Mouse (Mus musculus) thymus, adult 2 months (tissue): ENCODE results near the gene Lias.

Experiments used
- CTCF ChIP-seq: fragments of 200-500 bp; IDR thresholded peaks from 2 replicates; pipeline ENCODE4 v1.5.1; 2012; ENCODE audit warnings: mild to moderate bottlenecking, control low read depth, low read length, moderate library complexity, borderline replicate concordance; ENCODE audit not compliant: control insufficient read depth, poor library complexity, insufficient read depth; ENCODE audit errors: extremely low read depth
- POLR2A ChIP-seq: fragments of 200-500 bp; IDR thresholded peaks from 2 replicates; pipeline ENCODE4 v1.6.1; 2012; ENCODE audit warnings: mild to moderate bottlenecking, low read length, control low read depth, moderate library complexity; ENCODE audit not compliant: control insufficient read depth, poor library complexity, insufficient read depth; ENCODE audit errors: extremely low read depth

GRCm38 (mm10) chr5:65374746-65375145 lies 16.6 kb upstream of the Lias start:
- TF ChIP-seq POLR2A, result no peak
- no peak for TF ChIP-seq CTCF
